Mouse (Mus musculus): ENCODE measurements around the gene Ces2c.
"Not testable (repeated sequence)": the region's sequence is repeated elsewhere in the genome, so short reads cannot be mapped to it uniquely, and the experiment has no call there.

Gene Ces2c

DNA sequence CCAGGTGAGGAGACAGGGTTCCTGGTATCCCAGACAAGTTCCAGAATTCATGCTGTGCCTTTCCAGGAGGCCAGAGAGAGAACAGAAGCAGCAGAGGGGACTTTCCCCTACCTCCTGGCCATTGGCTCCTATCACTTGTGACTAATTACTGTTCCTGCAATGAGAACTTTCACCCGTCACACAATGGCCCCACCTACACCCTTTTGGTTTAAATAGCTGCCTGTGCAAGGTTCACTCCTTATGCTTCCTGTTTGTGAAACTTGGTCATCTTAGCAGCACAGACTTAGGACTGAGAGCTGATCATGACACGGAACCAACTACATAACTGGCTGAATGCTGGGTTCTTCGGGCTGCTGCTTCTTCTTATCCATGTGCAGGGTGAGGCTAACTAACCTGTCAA, at the start of gene Ces2c:
TSS of gene Ces2c (plus strand) at position 238 of the 400 bp plus-strand sequence.
- no peak for DNase-seq

DNA sequence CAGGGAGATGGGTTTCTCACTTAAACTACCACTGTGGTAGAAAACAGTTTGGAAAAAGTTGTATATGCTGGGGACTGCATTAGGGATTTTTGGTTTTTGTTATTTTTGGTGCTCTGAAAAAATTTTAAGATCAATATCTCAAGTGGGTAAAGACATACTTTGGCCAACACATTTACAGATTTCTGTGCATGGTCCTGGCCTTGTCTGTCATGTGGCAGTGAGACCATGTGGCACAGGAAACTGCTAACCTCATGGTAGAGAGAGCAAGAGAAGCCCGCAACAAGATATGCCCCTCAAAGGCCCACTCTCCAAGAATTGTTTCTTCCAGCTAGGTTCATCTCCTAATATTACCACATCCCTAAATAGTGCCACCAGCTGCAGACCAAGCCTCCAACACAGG, 47.5 kb upstream of the Ces2c start:
- DNase-seq: no peak

DNA sequence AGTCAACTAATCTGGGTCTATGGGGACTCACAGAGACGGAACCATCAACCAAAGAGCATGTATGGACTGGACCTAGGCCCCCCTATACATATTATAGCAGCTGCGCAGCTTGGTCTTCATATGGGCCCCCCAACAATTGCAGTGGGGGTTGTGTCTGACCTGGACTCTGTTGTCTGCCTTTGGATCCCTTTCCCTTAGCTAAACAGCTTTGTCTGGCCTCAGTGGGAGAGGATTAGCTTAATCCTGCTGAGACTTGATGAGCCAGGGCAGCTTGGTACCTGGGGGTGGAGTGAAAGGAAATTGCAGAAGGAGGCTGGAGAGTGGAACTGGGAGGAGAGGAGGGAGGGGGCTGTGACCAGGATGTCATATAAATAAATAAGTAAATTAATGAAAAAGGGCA, 40.7 kb upstream of the Ces2c start:
- no peak for DNase-seq

DNA sequence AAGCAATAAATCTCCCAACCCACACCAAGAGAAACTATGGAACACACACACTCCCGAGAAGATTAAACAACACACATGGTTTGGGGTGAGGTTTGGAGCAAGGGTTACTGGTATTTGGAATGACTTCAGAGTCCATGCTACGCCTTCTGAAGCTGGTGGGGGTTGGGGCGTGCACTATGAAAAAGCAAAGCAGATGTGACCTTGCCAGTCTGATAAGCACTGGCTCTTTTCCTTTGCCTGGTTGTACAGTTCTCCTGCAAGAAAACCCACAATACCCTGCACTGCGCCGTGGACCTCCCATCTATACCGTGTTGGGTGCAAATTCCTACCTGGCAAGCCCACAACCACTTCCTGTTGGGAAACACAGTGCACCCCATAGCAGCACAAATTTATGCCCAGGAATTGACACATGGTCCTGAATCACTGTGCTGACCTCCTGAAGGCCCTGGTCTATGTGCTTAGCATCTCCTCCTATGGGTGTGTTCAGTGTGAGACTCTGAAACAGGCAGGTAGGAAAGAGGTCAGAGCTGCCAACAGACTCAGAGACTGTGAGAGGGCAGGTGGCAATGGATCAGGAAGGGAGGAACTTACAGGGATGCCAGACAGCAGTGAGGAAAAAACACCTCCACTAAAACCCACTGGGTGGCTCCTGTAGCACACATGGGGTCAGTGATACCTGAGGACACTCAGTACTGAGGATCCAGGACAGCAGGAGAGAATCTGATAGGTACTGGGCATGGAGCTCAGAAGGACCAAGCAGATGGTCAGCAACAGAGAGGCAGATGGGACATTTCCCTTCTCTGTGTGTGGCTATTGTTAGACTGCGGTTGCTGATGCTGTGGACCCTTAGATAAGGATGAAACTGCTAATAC, 38.1 kb upstream of the Ces2c start:
- DNase-seq: no peak

DNA sequence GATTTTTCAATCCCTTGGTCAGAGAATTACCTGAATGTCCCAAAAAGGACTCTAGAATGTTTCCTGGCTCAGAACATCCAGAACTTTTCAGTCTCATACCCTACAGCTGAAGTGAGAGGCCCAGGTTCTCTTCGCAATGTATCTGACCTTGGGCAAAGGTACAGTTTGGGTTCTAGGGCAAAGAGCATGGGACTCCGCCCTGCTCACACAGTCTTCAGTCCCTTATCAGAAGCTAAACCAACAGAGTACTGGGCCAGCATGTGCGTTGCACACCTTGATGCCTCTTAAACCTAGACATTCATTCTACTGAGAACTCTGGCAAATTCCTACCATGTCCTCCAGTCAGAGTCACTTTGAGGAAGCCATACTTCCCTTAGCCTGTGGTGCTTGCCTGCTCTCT, 37.4 kb upstream of the Ces2c start:
- DNase-seq: no peak

DNA sequence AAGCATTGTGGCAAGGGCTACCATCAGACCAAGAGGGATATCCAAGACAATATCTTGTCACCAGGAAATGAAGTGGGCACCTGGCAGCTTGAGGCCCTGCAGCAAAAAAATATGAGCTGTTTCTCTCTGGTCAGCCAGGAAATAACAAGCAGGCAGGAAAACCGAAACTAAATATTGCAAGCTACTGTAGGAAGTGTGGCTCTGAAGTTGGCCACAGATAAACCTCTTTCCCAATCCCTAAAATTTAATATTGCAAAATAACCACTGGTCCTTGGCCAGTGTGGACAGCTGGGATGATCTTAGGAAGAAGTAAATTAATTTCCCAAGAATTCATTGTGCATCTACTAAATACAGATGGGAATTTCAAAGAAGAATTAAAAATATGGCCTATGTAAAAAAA, 20.0 kb upstream of the Ces2c start:
- DNase-seq: no peak

GRCm38 (mm10) chr8:104828221-104828620, 18.6 kb upstream of the Ces2c start:
- no peak for DNase-seq

GRCm38 (mm10) chr8:104831440-104831839, 15.4 kb upstream of the Ces2c start, which contains the start of gene Ces2b:
Ces2b (plus strand) TSS chr8:104831572.
- peak; percentile 9 to 19 for DNase-seq

- no peak for DNase-seq
These were observed 5.3 kb upstream of the Ces2c start for GRCm38 (mm10) chr8:104841360-104842078.

DNA sequence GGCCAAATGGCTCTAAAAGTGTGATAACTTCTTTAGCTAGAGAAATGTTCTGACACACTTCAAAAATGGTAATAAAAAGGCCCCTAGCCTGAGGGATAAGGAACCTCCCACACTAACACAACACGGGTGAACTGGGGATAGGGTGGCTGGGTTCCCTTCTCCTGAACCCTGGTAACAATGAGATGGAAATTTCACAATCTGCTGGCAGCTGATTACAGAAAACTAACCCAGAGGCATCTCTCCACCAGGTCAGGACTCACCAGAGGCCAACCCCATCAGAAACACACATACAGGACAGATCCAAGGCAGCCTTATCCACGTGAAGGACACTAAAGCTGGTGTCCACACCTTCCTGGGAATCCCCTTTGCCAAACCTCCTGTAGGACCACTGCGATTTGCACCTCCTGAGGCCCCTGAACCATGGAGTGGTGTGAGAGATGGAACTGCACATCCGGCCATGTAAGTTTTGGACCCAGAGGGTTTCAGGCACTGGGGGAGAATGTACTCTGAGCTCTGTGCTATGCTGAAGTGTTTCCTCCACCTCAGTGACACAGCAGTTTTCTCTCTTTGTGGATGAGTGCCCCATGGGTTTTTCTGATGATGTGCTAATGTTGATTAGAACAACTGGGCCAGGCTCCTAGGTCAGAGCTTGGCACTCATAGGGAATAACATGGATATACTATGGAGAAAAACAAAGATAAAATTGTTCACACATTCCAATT, 1.0 kb downstream of the Ces2c start:
- no peak for DNase-seq

- DNase-seq: not testable (repeated sequence)
These were observed 20.1 kb downstream of the Ces2c start for GRCm38 (mm10) chr8:104866844-104867531.

GRCm38 (mm10) chr8:104868876-104869275, 22.0 kb downstream of the Ces2c start:
- DNase-seq: not testable (repeated sequence)

- DNase-seq: not testable (repeated sequence)
These were observed 39.5 kb downstream of the Ces2c start for GRCm38 (mm10) chr8:104886223-104886926.

GRCm38 (mm10) chr8:104901746-104902145, 54.9 kb downstream of the Ces2c start:
- no peak for DNase-seq

Measured in kidney, postnatal 4 days (tissue).